Mouse (Mus musculus) kidney, postnatal 14 days (tissue): ENCODE results near the gene Rdh16f2.
"Not testable (repeated sequence)": the region's sequence is repeated elsewhere in the genome, so short reads cannot be mapped to it uniquely, and the experiment has no call there.

Source experiments
- DNase-seq: peaks from one replicate; pipeline ENCODE4 v3.0.0; 2022; ENCODE audit warnings: mixed read lengths

Gene Rdh16f2

GRCm38 (mm10) chr10:127866232-127866631, at the start of gene Rdh16f2:
Gene Rdh16f2 (plus strand): TSS chr10:127866474.
- no peak for DNase-seq

DNA sequence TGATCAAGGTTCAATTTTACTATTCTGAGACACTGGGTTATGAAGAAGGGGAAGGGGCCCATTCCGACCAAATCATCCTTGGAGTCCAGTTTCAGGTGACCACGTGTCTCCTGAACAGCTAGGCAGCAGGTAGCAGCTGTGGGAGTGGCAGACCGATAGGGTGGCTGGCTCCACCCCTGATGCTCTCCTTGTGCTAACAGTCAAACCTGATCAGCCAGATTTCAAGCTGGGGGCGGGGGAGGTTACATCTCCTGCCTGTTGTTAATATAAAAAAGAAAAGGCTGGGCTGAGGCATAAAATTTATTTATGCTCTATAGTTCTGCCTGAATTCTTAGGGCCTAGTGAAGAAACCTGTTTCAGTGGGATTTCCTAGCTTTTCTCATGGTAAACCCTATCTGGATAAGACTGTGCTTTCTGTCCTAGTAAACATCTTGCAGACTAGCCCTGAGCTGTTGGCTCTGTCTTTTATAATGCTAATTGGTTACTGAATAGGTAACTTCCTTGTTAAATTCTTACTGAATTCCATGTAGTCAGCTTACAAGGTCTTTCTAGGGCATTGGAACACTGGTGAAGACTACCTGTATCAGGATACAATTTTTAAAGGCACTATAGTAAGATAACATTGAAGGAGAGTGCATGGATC, 48.9 kb upstream of the Rdh16f2 start:
- not testable (repeated sequence) for DNase-seq

DNA sequence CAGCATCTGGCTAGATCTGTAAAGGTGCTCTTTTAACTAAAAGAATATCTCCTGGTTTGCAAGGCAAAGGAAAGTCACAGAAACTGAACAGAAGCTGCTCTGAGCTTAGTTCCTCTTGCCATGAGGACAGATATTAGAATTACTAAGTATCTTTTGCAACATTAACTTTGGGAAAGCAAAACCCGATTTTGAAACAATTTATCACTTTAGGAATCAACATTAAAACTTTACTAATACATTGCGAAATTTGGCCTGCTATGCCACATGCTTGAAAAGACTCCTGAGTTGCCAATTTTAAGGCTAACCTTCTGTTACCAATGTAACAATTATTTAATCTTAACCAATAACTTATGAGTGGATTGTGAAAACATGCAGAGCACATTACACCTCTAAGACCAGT, 44.5 kb upstream of the Rdh16f2 start:
- not testable (repeated sequence) for DNase-seq

- peak; percentile 33 for DNase-seq
Measured at GRCm38 (mm10) chr10:127825386-127825785, 40.9 kb upstream of the Rdh16f2 start.

DNA sequence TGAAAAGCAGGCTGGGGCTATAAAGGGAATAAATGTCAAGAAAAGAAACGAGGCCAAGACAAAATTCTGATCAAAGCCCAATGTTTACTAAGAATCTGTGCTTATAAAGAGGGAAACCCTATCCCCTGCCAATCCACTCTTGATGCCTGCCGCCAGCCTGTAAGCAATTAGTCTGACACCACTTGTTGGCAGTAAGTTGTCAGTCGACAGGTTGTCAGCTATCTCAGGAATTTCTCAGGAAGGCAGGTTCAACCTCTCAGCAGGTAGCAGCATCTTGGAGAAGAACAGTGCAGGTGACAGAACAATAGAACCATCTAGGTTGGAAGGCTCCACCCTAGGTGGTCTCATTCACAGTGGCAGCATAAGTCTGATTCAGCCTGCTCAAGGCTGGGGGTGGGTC, 37.2 kb upstream of the Rdh16f2 start:
- no peak for DNase-seq

DNA sequence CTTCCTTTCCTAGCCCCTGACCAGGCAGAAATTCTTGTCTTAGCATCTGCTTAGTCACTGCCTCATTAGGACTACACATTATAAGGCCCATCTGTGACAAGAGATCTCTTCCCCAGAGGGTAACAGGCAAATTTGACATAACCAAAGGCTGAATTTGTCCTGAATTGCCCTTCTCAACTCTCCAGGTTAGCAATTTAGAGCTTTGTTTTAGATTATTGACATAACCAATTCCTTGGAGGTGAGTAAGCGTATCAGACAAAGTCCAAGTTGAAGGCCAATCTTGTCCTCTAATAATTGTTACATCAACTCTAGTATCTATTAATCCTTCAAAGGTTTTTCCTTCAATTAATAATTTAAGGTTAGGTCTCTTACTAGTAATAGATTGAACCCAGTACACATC, 32.1 kb upstream of the Rdh16f2 start:
- peak; percentile 22 for DNase-seq

- peak; percentile 65 for DNase-seq
Measured at GRCm38 (mm10) chr10:127835292-127835691, 31.0 kb upstream of the Rdh16f2 start.

DNA sequence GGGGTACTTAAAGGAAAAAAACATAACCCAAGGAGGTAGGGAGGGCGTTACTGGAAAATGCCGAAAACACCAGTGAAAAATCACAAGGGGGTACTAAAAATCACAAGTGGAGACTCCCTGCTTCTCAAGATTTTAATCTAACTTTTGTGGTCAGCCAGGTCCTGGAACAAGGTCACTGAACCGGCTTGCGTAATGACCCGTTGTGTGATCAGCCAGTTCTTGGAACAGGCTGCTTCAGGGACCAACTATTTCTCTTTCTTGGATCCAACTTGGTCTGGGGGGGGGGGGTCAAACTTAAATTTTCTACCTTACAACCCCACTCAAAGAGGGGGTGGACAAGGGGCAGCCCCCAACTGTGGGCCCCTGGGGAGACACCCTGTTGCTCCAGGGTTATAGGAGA, 28.5 kb upstream of the Rdh16f2 start:
- not testable (repeated sequence) for DNase-seq

DNA sequence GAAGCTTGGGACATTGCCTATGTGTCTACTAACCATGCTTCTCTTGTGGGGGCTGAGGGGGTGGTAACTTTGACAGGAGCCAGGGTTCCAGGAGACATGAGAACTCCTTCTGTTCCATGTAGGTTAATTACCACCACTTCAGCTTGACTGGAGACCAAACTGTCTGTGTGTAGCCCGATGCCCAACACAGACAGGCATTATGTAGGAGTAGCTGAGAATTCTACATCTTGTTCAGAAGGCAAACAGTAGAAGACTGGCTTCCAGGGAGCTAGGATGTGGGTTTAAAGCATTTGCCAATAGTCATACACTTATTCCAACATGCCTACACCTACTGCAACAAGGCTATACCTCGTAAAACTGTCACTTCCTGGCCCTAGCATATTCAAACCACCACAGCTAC, 27.7 kb upstream of the Rdh16f2 start:
- no peak for DNase-seq

DNA sequence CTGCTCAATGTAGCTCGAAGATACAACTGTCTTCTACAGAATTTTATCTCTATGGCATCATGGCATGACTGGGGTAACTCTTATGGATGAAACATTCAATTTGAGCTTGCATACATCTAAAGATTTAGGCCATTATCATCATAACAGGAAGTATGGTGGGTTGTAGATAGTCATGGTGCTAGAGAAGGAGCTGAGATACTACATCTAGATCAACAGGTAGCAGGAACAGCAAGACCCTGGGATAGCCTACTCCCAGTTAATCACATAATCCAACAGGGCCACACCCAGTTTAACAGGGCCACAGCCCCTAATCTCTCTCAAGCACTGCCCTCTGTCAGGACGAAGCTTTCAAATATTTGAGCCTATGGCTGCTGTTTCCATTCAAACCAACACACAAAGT, 25.5 kb upstream of the Rdh16f2 start:
- no peak for DNase-seq

DNA sequence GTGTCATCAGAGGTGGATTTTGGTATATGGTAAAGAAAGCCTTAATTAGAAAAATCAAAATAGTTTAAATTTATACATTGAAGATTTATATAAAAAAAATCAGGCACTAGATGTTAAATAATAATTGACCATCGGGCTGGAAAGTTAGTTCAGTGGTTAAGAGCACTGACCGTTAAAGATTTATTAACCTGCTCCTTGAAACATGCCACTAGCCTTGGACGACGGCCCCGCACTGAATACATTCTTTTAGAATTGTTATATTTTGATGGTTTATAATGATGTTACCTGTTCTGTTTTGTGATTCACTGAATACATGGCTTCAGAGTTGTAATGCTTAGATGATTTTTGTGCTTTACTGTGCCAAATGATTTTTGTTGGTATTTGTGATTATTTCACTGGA, 20.3 kb upstream of the Rdh16f2 start:
- DNase-seq, result peak; percentile 23

- peak; percentile 90 for DNase-seq
Measured at GRCm38 (mm10) chr10:127848089-127848488, 18.2 kb upstream of the Rdh16f2 start.

DNA sequence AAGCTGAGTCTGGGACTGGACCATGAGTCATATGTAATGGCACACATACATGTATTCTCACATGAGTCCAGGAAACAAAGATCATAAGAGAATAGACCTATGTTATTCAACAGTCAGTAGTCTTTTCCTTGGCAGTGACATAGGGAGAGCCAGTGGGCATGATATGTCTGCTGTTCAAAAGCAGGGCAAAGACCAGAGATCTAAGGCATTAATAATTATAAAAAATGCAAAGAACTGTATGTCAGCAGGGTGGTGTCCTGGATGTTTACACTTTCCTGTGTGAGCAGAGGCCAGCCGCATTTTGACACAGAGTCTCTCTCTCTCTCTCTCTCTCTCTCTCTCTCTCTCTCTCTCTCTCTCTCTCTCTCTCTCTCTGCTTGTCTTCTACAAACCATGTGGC, 16.6 kb upstream of the Rdh16f2 start, which contains the start of gene Rdh19:
Gene Rdh19, plus strand, starts transcription at position 301 of the 400 bp plus-strand sequence.
- DNase-seq, result peak; percentile 27

DNA sequence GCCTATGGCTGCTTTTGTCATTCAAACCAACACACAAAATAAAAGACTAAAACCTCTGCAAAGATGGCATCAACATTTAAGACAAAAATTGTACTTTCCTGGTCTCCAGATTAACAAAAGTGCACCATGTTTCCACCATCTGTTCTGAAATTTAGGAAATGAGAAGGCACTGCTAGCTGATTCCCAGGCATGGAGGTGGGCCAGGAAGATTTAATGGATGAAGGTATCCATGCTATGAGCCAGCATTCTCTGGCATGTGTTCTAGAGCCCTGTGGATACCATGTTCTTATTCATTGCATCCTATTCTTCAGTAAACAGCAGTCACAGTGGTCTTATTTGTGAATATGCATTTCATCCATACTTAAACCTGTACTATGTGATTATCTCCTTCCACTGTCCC, 9.9 kb upstream of the Rdh16f2 start:
- no peak for DNase-seq

DNA sequence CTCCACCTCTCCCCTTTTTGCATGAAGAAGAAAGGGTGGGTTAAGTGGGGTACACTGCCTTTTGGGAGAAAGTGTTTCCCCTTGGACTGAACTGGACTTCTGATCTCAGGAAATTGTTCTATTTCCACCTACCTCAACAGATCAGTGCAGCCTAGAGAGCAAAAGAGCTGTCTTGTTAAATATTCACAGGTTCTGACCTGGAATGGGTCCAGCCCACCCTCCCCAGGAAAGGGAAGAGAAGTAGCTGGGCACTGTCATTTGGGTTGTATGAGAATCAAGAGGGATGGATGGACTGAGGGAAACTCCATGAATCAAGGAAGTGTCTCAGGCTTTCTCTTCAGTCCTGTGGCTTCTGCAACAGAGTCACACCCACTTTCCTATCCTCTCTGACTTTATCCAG, 1.3 kb upstream of the Rdh16f2 start:
- DNase-seq, result peak; percentile 79

GRCm38 (mm10) chr10:127872484-127872883, 6.2 kb downstream of the Rdh16f2 start:
- DNase-seq, result peak; percentile 54

DNA sequence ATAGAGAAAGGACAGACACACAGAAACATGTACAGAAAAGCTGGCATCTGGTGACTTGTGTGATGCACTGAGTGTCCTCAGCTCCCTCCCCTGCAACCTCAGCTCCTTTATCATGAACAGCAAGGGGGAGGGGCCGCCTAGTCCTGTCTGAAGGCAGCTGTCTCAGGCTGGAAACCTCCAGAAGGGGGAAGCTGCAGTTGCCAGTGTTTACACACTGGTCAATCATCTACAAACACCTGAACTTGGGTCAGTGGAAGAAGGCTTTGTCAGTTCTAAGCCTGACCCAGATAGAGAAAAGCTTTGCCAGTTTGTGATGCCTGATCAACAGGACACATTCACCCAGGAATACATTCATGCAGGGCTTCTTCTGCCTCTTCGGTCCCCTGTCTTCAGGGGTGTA, 11.4 kb downstream of the Rdh16f2 start:
- peak; percentile 87 for DNase-seq

DNA sequence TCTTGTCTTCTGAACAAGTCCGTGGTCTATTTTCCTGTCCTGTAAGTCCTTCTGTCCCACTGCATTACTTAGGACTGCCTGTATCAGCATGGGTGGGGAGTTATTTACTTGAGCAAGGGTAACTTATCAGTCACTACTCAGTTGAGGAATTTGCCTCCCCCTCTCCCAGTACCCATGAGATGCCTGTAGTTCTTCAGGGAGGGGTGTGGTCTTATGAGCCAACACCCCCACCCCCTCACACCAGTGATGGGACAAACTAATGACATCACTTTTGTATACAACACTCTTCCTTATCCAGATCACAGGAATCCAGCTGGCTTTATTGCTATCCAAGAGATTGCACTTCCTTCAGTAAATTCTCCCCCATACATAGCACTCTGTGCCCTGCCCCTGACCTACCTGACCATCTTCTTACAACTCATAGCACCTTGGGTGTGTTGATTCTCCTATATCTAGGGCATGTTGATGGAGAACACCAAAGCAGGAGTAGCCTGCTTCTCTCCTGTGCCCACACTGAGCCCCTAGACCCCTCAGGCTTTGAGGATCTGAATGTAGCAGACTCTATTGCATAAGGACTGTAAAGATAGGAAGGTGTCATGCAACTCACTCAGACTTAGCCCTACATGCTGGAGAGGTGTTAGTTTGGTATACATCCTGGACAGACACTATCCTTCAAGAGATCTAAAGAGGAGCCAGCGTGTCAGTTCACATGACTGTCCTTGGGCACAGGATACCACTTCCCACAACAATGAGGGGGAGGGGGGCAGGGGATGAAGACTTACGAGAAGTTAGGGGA, 12.2 kb downstream of the Rdh16f2 start:
- no peak for DNase-seq

DNA sequence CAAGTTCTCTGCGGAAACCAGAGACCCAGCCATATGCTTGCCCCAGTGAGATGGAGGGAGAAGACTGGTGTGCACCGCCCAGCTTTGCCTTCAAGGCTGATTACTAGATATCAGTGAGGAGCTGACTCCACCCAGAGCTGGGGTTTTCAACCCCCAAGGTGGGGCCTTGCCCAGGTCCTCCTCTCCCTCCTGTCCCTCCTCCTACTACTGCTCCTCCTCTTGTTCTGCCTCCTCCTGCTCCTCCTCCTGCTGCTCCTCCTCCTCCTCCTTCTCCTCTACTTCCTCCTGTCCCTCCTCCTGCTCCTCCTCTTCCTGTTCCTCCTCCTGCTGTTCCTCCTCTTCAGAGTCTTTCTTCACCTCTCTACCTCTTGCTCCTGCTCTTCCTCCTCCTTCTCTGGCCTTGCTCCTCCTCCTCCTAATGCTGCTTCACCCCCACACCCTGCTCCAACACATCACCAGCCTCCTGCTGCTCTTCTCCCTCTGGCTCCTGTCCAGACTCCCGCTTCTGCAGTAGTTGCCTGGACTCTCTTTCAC, 12.9 kb downstream of the Rdh16f2 start:
- DNase-seq, result peak; percentile 59

GRCm38 (mm10) chr10:127881041-127881440, 14.8 kb downstream of the Rdh16f2 start:
- DNase-seq, result no peak

DNA sequence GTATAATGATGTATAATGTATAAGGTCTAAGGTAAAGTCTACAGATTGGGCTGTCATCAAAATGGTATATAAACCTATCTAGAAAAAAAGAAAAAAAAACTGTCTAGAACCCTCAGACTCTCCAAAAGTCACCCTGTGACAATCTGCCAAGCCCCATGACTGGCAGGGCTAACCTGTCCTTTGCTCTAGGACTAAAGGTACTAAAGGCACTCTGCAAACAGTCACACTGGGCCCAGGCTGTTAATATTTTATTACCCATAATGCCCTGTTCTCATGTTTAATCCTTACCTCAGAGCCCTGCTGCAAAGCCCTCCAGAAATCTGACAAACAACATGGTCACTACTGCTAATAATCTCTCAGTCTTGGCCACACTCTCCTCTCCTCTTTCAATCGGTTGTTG, 20.3 kb downstream of the Rdh16f2 start:
- DNase-seq, result peak; percentile 61

- peak; percentile 60 for DNase-seq
Measured at GRCm38 (mm10) chr10:127886971-127887370, 20.7 kb downstream of the Rdh16f2 start.

- DNase-seq, result no peak
Measured at GRCm38 (mm10) chr10:127888605-127889004, 22.3 kb downstream of the Rdh16f2 start, which contains the start of gene Rdh7. Gene Rdh7 (minus strand): TSS chr10:127888817.

DNA sequence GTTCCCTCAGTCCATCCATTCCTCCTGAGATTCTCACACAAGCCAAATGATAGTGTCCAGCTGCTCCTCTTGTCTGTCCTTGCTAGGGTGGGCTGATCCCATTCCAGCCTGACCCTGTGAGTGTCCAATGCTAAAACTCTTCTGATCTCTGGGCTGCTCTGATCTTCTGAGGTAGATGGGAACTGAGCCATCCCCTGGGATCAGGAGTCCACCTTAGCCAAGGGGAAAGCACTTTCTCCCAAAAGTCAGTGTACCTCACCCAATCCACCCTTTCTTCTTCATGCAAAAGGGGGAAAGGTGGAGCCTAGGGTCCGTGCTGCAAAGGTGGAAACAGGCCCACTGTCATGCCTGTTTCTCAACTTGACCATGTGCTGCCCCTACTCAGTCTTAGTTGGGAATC, 25.2 kb downstream of the Rdh16f2 start:
- DNase-seq, result no peak
